Mouse (Mus musculus): Measurements from ENCODE around the gene Adgrv1.
A peak's percentile ranks its signal among the peaks of the same experiment; 100 is the strongest.

Gene Adgrv1

GRCm38 (mm10) chr13:81171115-81171514 lies 461.8 kb downstream of the Adgrv1 start:
- DNase-seq (ENCODE audit: extremely low read depth, low read depth, low spot score), result peak; percentile 75

GRCm38 (mm10) chr13:81167450-81167849 lies 465.5 kb downstream of the Adgrv1 start:
- DNase-seq (ENCODE audit: extremely low read depth, low read depth, low spot score), result peak; percentile 14

GRCm38 (mm10) chr13:81159808-81160207 lies 473.1 kb downstream of the Adgrv1 start:
- DNase-seq (ENCODE audit: extremely low read depth, low read depth, low spot score), result peak; percentile 50

- no peak for DNase-seq (ENCODE audit: extremely low read depth, low read depth, low spot score)
These were observed 477.6 kb downstream of the Adgrv1 start for GRCm38 (mm10) chr13:81155322-81155721.

GRCm38 (mm10) chr13:81144434-81144833 lies 488.5 kb downstream of the Adgrv1 start:
- DNase-seq (ENCODE audit: extremely low read depth, low read depth, low spot score), result no peak

GRCm38 (mm10) chr13:81142268-81142884 lies 490.6 kb downstream of the Adgrv1 start:
- DNase-seq (ENCODE audit: extremely low read depth, low read depth, low spot score), result no peak

GRCm38 (mm10) chr13:81136652-81137422 lies 496.1 kb downstream of the Adgrv1 start:
- no peak for DNase-seq (ENCODE audit: extremely low read depth, low read depth, low spot score)

- DNase-seq (ENCODE audit: extremely low read depth, low read depth, low spot score), result no peak
These were observed 497.0 kb downstream of the Adgrv1 start for GRCm38 (mm10) chr13:81135953-81136352.

GRCm38 (mm10) chr13:81134412-81134811 lies 498.5 kb downstream of the Adgrv1 start:
- no peak for DNase-seq (ENCODE audit: extremely low read depth, low read depth, low spot score)

GRCm38 (mm10) chr13:81133336-81133735 lies 499.6 kb downstream of the Adgrv1 start:
- no peak for DNase-seq (ENCODE audit: extremely low read depth, low read depth, low spot score)

- DNase-seq (ENCODE audit: extremely low read depth, low read depth, low spot score), result no peak
These were observed 500.3 kb downstream of the Adgrv1 start for GRCm38 (mm10) chr13:81132691-81133090.

GRCm38 (mm10) chr13:81131860-81132259 lies 501.1 kb downstream of the Adgrv1 start:
- no peak for DNase-seq (ENCODE audit: extremely low read depth, low read depth, low spot score)

GRCm38 (mm10) chr13:81130742-81131524 lies 502.0 kb downstream of the Adgrv1 start:
- DNase-seq (ENCODE audit: extremely low read depth, low read depth, low spot score), result no peak

- no peak for DNase-seq (ENCODE audit: extremely low read depth, low read depth, low spot score)
These were observed 507.1 kb downstream of the Adgrv1 start for GRCm38 (mm10) chr13:81125846-81126245.

- no peak for DNase-seq (ENCODE audit: extremely low read depth, low read depth, low spot score)
These were observed 510.7 kb downstream of the Adgrv1 start for GRCm38 (mm10) chr13:81122238-81122637.

GRCm38 (mm10) chr13:81110479-81110878 lies 522.5 kb downstream of the Adgrv1 start:
- DNase-seq (ENCODE audit: extremely low read depth, low read depth, low spot score), result no peak

- no peak for DNase-seq (ENCODE audit: extremely low read depth, low read depth, low spot score)
These were observed 523.3 kb downstream of the Adgrv1 start for GRCm38 (mm10) chr13:81109676-81110075.

GRCm38 (mm10) chr13:81108526-81109302 lies 524.2 kb downstream of the Adgrv1 start:
- no peak for DNase-seq (ENCODE audit: extremely low read depth, low read depth, low spot score)

- no peak for DNase-seq (ENCODE audit: extremely low read depth, low read depth, low spot score)
These were observed 525.5 kb downstream of the Adgrv1 start for GRCm38 (mm10) chr13:81107436-81107835.

GRCm38 (mm10) chr13:81103794-81104193 lies 529.2 kb downstream of the Adgrv1 start:
- DNase-seq (ENCODE audit: extremely low read depth, low read depth, low spot score), result peak; percentile 50

- no peak for DNase-seq (ENCODE audit: extremely low read depth, low read depth, low spot score)
These were observed 536.5 kb downstream of the Adgrv1 start for GRCm38 (mm10) chr13:81096424-81096823.

All from fat pad, adult 2 months (tissue).